Mouse (Mus musculus) kidney, postnatal 14 days (tissue): ENCODE results near the gene AW146154.
A peak's percentile ranks its signal among the peaks of the same experiment; 100 is the strongest.
"Not testable (repeated sequence)": the region's sequence is repeated elsewhere in the genome, so short reads cannot be mapped to it uniquely, and the experiment has no call there.

ENCODE experiments used
- DNase-seq: peaks from one replicate; pipeline ENCODE4 v3.0.0; 2022; ENCODE audit warnings: mixed read lengths

Gene AW146154

DNA sequence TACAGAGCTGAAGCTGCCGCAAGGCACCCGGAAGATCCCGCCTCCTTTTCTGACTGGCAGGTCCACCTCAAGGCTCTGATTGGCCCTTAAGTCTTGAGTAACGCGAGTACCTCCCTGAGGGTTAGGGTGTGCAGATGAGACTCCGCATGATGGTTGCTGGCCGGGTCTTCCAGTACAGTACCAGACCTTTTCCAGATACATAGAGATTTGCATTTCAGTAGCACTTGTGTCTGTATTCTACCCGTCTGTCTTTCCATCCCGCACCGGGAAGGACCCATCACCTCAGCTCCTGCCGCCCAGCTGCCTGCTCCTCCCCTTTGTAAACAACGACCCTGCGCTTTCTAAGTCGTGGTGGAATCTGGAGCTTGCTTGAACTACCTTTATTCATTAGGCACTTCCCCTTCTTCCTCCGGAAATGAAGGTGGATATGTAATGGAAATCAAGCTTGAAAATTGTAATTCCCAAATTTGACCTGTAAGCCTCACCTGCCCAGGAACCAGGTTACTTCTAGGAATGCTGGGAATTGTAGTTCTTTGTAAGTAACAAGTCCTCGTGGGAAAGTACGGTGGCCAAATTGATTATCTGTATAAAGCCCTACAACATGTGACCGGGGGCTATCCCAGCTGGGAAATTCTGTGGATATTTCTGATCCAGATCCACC, at the start of gene AW146154, which contains the start of gene Gm20449:
Gene AW146154, minus strand, starts transcription at position 502 of the 661 bp plus-strand sequence.
Gene Gm20449, minus strand, starts transcription at position 29 of the 661 bp plus-strand sequence.
- peak; percentile 99 for DNase-seq

DNA sequence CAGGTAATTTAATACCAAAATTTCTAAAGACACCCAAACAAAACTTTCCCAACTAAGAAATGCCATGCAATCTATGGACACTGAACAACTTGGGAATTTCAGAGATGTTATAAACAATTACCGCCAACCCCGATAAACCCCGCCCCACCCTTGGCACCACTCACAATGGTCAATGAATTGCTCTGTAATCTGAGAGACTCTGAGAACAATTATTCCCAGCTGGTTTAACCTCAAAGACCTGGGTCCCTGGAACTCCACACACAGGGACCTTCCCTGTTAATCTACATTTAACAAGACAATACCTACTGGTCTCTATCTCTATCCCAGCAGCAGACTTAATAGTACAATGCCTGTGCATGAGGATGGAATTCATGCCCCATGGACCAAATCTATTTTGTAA, 13.0 kb upstream of the AW146154 start:
- no peak for DNase-seq

DNA sequence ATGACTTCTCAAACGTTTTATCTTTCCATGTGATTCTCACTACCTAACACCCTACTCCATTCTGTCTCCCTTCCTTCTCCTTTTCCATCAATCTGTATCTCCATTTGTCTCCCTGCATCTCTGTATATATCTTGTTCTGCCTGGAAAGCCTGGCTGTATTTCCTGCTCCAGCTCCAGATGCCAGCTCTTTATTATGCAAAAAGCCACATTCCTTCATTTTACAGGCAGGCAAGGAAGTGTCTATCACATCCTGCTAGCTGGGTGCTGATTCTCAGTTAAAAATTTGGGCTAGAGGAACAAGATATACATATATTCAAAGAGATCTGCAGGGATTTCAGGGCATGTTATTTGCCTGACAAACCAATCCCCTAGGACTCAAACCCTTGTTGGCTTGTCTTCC, 12.5 kb upstream of the AW146154 start:
- no peak for DNase-seq

DNA sequence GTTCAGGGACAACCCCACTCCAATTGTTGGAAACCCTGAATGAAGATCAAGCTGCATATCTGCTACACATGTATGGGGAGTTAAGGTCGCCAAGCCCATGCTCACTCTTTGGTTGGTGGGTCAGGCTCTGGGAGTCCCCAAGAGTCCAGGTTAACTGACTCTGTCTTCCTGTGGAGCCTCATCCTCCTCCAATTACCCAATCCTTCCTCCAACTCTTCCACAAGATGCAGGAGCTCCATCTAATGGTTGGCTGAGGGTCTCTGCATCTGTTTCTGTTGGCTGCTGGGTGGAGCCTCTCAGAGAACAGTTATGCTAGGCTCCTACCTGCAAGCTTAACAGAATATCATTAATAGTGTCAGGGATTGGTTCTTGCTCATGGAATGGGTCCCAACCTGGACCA, 2.7 kb upstream of the AW146154 start:
- DNase-seq = no peak

DNA sequence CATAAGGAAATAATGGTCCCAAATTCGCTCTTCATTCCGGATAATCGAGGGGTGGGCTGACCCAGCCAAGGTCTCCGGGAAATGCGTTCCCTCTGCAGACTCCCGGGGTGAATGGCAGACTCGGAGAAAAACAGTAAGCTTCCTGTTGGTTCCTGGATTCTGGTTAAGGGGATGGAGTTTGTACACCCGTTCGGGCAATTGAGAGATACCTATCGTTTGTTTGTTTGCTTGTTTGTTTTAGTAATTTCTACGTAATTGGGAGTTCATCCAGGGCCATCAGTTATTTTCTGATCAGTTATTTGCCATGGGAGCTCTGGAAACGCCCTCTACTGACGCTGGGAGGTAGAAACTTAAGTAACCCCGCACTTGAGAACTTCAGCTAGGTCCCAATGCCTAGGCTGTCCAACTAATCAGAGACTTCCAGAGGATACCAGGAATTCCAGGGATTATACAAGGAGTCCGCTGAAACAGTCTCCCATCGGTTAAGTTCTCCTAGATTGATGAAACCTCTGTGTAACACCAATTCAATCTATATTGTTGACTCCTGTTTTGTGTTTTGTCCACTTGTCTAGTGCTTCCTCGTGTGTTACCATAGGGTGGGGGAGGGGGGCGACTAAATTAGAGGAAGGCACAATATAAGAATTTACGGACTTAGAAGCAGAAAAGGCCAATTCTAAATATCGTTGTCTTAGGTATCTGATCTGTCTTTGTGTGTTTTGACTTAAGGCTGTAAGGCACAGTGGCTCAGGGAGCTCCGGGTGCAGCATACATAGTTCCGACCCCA, 653 bp upstream of the AW146154 start:
- DNase-seq = peak; percentile 85

DNA sequence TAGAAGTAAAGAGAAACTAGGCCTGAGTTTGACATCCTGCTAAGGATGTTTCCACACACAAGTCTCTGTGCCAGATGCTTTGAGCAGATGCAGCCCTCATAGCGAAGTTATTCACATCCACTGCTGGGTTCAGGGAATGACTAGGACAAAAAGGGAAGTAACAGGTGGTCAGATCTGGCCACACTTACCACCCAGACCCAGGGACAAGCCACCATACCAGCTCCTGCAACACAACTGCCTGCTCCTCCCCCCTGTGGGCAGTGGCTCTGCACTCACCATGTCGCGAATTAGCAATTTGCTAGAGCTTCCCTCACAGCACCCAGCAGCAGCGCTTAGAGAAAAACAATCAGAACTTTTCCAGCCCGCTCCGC, 687 bp downstream of the AW146154 start:
- not testable (repeated sequence) for DNase-seq

DNA sequence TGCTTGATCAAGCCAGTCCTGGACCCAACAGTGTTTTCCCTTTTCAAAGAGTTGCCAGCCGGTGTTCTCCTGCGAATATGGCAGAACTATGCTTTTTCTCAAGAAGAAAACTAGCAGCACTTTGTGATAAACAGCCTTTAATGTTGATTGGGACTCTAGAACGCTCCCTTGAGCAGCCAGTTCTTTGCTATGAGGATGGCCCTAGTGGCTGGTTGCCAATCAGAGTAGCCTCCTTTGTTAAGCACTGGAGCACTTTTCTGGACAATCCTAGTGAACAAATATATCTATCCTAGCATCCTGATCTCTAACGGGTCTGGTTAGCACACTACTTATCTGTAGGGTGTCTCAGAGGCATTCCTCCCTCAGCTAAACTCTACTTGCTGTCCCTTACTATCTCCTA, 1.2 kb downstream of the AW146154 start:
- not testable (repeated sequence) for DNase-seq

DNA sequence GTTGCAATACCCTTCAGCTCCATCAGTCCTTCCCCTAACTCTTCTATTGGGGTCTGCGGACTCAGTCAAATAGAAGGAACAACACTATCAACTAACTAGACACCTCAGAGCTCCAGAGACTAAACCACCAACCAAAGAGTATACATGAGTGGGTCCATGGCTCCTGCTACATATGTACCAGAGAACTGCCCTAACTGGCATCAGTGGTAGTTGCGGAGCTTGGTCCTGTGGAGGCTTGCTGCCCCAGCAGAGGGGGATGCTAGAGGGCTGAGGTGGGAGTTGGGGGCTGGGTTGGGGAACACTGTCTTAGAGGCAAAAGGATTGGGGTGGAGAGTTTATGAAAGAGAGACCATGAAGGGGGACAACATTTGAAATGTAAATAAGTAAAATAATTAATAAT, 1.8 kb downstream of the AW146154 start:
- no peak for DNase-seq

DNA sequence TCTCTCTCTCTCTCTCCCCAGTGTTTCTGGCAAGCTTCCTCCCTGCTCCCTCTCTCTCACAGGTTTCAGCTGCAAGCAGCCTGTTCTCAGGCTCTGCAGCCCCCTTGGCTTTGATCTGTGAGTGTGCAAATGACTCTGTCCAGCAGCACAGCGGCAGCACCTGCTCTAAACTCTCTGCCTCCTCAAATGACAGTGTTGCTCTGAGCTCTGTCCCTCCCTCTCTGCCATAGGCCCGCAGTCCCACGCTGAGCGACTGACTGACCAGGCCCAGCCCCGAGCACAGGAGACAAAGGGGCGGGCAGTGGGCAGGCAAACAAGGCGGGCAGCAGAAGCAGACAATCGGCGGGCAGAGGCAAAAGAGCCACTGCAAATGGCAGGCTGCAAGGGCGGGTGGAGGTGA, 47.8 kb downstream of the AW146154 start:
- DNase-seq = no peak

DNA sequence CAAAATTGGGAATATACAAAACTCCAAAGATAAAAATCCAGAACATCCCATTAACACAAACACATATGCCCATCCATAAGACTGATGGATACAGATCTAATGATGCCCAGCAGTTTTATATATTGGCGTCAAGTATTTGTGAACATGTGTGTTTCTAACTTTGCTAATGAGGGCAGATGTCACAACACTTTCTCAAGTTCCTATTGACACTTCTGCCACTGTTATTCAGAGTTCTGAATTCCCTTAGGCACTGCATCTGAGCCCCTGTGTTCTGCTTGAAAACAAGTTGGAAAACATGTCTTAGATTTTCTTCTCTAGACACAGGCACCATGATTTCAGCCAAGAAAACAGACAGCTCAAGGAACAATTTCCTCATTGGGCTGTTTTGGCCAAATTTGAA, 51.1 kb downstream of the AW146154 start, which contains the start of gene Vmn2r57:
Gene Vmn2r57, minus strand, starts transcription at position 101 of the 400 bp plus-strand sequence.
- DNase-seq = not testable (repeated sequence)
